Mouse (Mus musculus) embryonic facial prominence, embryonic 13.5 days (tissue): ENCODE measurements around the gene Dlx2. TPM values are rescaled to one million over a fixed set of nuclear protein-coding genes. Genes with fewer than 3 reads are reported as not detected.

Experiments
- ATAC-seq: fragments of 200-750 bp; cut with Nextera tagmentation; 2 replicates; pipeline ENCODE4 v1.8.0; 2017; ENCODE audit warnings: low read depth; ENCODE audit not compliant: insufficient number of reproducible peaks, insufficient read depth, low FRiP score, low TSS enrichment
- H3K27ac ChIP-seq: fragments of 300-500 bp; sonication (generic); 2 replicates; pipeline ENCODE4 v1.5.1; 2015; ENCODE audit warnings: moderate library complexity, mild to moderate bottlenecking, inconsistent platforms
- H3K27me3 ChIP-seq: fragments of 300-500 bp; sonication (generic); 2 replicates; pipeline ENCODE4 v1.6.1; 2015; ENCODE audit warnings: mild to moderate bottlenecking, inconsistent platforms
- H3K36me3 ChIP-seq: fragments of 300-500 bp; sonication (generic); 2 replicates; pipeline ENCODE4 v1.6.1; 2015; ENCODE audit warnings: mild to moderate bottlenecking, inconsistent platforms
- H3K4me1 ChIP-seq: fragments of 300-500 bp; sonication (generic); 2 replicates; pipeline ENCODE4 v1.6.1; 2015; ENCODE audit warnings: inconsistent platforms
- H3K4me2 ChIP-seq: fragments of 300-500 bp; sonication (generic); 2 replicates; pipeline ENCODE4 v1.6.1; 2015; ENCODE audit warnings: moderate library complexity, mild to moderate bottlenecking, inconsistent platforms
- H3K4me3 ChIP-seq: fragments of 300-500 bp; sonication (generic); 2 replicates; pipeline ENCODE4 v1.5.1; 2015; ENCODE audit warnings: mild to moderate bottlenecking, inconsistent platforms
- H3K9ac ChIP-seq: fragments of 300-500 bp; sonication (generic); 2 replicates; pipeline ENCODE4 v1.6.1; 2015; ENCODE audit warnings: mild to moderate bottlenecking, inconsistent platforms
- H3K9me3 ChIP-seq: fragments of 300-500 bp; sonication (generic); 2 replicates; pipeline ENCODE4 v1.6.1; 2016; ENCODE audit warnings: inconsistent platforms
- WGBS: fragments of 180-500 bp; shearing (Covaris S2); methylation state at CpG from one replicate; pipeline ENCODE4 v1.1.7; 2015; ENCODE audit warnings: mixed read lengths; 5-methylcytosine and 5-hydroxymethylcytosine counted together
- polyA plus RNA-seq: library from polyadenylated mRNA; unstranded; fragments of >200 nt; fragmentation: Nextera tagmentation; extraction: Ambion mirVana; gene quantifications from 2 replicates; pipeline ENCODE4 v1.2.1, GENCODE M21; 2015

Dlx2 gene
- polyA plus RNA-seq, 1 experiment from 2014 or later, result 10.0 TPM

GRCm38 (mm10) chr2:71526595-71527322, 19.8 kb downstream of the Dlx2 start:
- 7% methylated on average over 10 of the region's 10 CpGs for WGBS
- no peaks in the 10 kb centered on the region for H3K36me3 ChIP-seq
- no peak overlapping the region for H3K27ac ChIP-seq
- H3K9ac ChIP-seq, result no peak overlapping the region
- peaks cover 23% of the 10 kb centered on the region for H3K4me1 ChIP-seq
- peak overlapping the region; percentile 11 for H3K4me3 ChIP-seq
- peak overlapping the region; percentile 30; the same call in 1 of the 2 replicates for H3K4me2 ChIP-seq
- peaks cover 94% of the 10 kb centered on the region for H3K27me3 ChIP-seq
- H3K9me3 ChIP-seq, result no peaks in the 10 kb centered on the region
- ATAC-seq, result no peak

- Histone ChIP-seq H3K9ac (0 out of 2 replicates have a peak overlapping the region, but pooled peaks have one; percentile 33), H3K4me1 (peaks cover 11% of the 10 kb centered on the region), H3K36me3 (no peaks in the 10 kb centered on the region), H3K4me3 (no peak overlapping the region), H3K4me2 (no peak overlapping the region), H3K9me3 (no peaks in the 10 kb centered on the region), H3K27ac (no peak overlapping the region), H3K27me3 (peaks cover 85% of the 10 kb centered on the region)
- 25% methylated on average over 13 of the region's 13 CpGs for WGBS
- no peak for ATAC-seq
These were observed 21.8 kb downstream of the Dlx2 start for GRCm38 (mm10) chr2:71524763-71525162.

- Histone ChIP-seq H3K4me1 (peaks cover under 1% of the 10 kb centered on the region), H3K27me3 (peaks cover 77% of the 10 kb centered on the region), H3K9me3 (no peaks in the 10 kb centered on the region), H3K4me2 (no peak overlapping the region), H3K9ac (no peak overlapping the region), H3K27ac (no peak overlapping the region), H3K4me3 (no peak overlapping the region), H3K36me3 (no peaks in the 10 kb centered on the region)
- ATAC-seq, result no peak
- WGBS, result 45% methylated on average over 4 of the region's 4 CpGs
These were observed 23.1 kb downstream of the Dlx2 start for GRCm38 (mm10) chr2:71523431-71523830.

- H3K4me1 ChIP-seq, result no peaks in the 10 kb centered on the region
- H3K27me3 ChIP-seq, result peaks cover 74% of the 10 kb centered on the region
- no peak overlapping the region for H3K4me3 ChIP-seq
- no peak overlapping the region for H3K27ac ChIP-seq
- H3K36me3 ChIP-seq, result no peaks in the 10 kb centered on the region
- no peaks in the 10 kb centered on the region for H3K9me3 ChIP-seq
- WGBS, result 41% methylated on average over 4 of the region's 4 CpGs
- H3K4me2 ChIP-seq, result no peak overlapping the region
- ATAC-seq, result no peak
- H3K9ac ChIP-seq, result no peak overlapping the region
These were observed 23.7 kb downstream of the Dlx2 start for GRCm38 (mm10) chr2:71522871-71523270.

- Histone ChIP-seq H3K27me3 (peaks cover 44% of the 10 kb centered on the region), H3K27ac (no peak overlapping the region), H3K36me3 (no peaks in the 10 kb centered on the region)
These were observed 29.0 kb downstream of the Dlx2 start for GRCm38 (mm10) chr2:71517466-71518099.

GRCm38 (mm10) chr2:71516995-71517394, 29.6 kb downstream of the Dlx2 start:
- 34% methylated on average over 4 of the region's 4 CpGs for WGBS

More at GRCm38 (mm10) chr2:71517466-71518099, 29.0 kb downstream of the Dlx2 start:
- peaks cover 7% of the 10 kb centered on the region; the same call in 1 of the 2 replicates for H3K4me1 ChIP-seq
- no peak overlapping the region for H3K9ac ChIP-seq
- no peaks in the 10 kb centered on the region for H3K9me3 ChIP-seq
- WGBS, result 57% methylated on average over 8 of the region's 8 CpGs
- no peak overlapping the region for H3K4me3 ChIP-seq
- no peak for ATAC-seq
- no peak overlapping the region for H3K4me2 ChIP-seq

GRCm38 (mm10) chr2:71512326-71512725, 34.2 kb downstream of the Dlx2 start:
- H3K36me3 ChIP-seq, result 0 out of 2 replicates have a peak, but pooled peaks cover 3% of the 10 kb centered on the region
- H3K4me2 ChIP-seq, result no peak overlapping the region
- H3K4me1 ChIP-seq, result peaks cover 11% of the 10 kb centered on the region; the same call in 1 of the 2 replicates
- no peak for ATAC-seq
- H3K9me3 ChIP-seq, result no peaks in the 10 kb centered on the region
- H3K27ac ChIP-seq, result no peak overlapping the region
- peaks cover 14% of the 10 kb centered on the region for H3K27me3 ChIP-seq
- 46% methylated on average over 9 of the region's 9 CpGs for WGBS
- no peak overlapping the region for H3K4me3 ChIP-seq
- no peak overlapping the region for H3K9ac ChIP-seq

More at GRCm38 (mm10) chr2:71516995-71517394, 29.6 kb downstream of the Dlx2 start:
- Histone ChIP-seq H3K9me3 (no peaks in the 10 kb centered on the region), H3K4me3 (no peak overlapping the region), H3K36me3 (no peaks in the 10 kb centered on the region), H3K9ac (no peak overlapping the region), H3K27me3 (peaks cover 38% of the 10 kb centered on the region), H3K4me1 (peaks cover 11% of the 10 kb centered on the region; the same call in 1 of the 2 replicates), H3K27ac (no peak overlapping the region), H3K4me2 (no peak overlapping the region)
- no peak for ATAC-seq

GRCm38 (mm10) chr2:71511209-71511608, 35.3 kb downstream of the Dlx2 start:
- Histone ChIP-seq H3K4me3 (no peak overlapping the region), H3K27ac (no peak overlapping the region), H3K4me2 (no peak overlapping the region), H3K4me1 (peaks cover 11% of the 10 kb centered on the region; the same call in 1 of the 2 replicates), H3K9me3 (no peaks in the 10 kb centered on the region), H3K27me3 (peaks cover 14% of the 10 kb centered on the region), H3K9ac (no peak overlapping the region), H3K36me3 (0 out of 2 replicates have a peak, but pooled peaks cover 3% of the 10 kb centered on the region)
- 81% methylated on average over 7 of the region's 7 CpGs for WGBS
- no peak for ATAC-seq

- Histone ChIP-seq H3K4me1 (peaks cover 5% of the 10 kb centered on the region; the same call in 1 of the 2 replicates), H3K9me3 (no peaks in the 10 kb centered on the region), H3K27ac (no peak overlapping the region), H3K36me3 (no peaks in the 10 kb centered on the region), H3K4me2 (no peak overlapping the region), H3K9ac (no peak overlapping the region), H3K27me3 (no peaks in the 10 kb centered on the region), H3K4me3 (no peak overlapping the region)
- WGBS, result 62% methylated on average over 9 of the region's 9 CpGs
- no peak for ATAC-seq
These were observed 41.7 kb downstream of the Dlx2 start for GRCm38 (mm10) chr2:71504852-71505251.

- no peaks in the 10 kb centered on the region for H3K9me3 ChIP-seq
These were observed 47.0 kb downstream of the Dlx2 start for GRCm38 (mm10) chr2:71499276-71500230.

GRCm38 (mm10) chr2:71497175-71497574, 49.4 kb downstream of the Dlx2 start:
- Histone ChIP-seq H3K4me2 (no peak overlapping the region), H3K9me3 (no peaks in the 10 kb centered on the region), H3K27me3 (no peaks in the 10 kb centered on the region), H3K4me3 (no peak overlapping the region), H3K27ac (0 out of 2 replicates have a peak overlapping the region, but pooled peaks have one; percentile 8), H3K4me1 (peaks cover 26% of the 10 kb centered on the region), H3K36me3 (no peaks in the 10 kb centered on the region), H3K9ac (no peak overlapping the region)
- no peak for ATAC-seq
- WGBS, result 26% methylated on average over 5 of the region's 5 CpGs

More at GRCm38 (mm10) chr2:71499276-71500230, 47.0 kb downstream of the Dlx2 start:
- Histone ChIP-seq H3K4me2 (0 out of 2 replicates have a peak overlapping the region, but pooled peaks have one; percentile 12), H3K9ac (no peak overlapping the region), H3K27ac (peak overlapping the region; percentile 24; the same call in 1 of the 2 replicates), H3K4me3 (no peak overlapping the region), H3K4me1 (peaks cover 28% of the 10 kb centered on the region), H3K27me3 (no peaks in the 10 kb centered on the region), H3K36me3 (no peaks in the 10 kb centered on the region)
- ATAC-seq, result no peak
- WGBS, result 35% methylated on average over 16 of the region's 16 CpGs
